Mouse (Mus musculus) intestine, embryonic 15.5 days (tissue): ENCODE measurements around the gene Ogdh. TPM values are rescaled to one million over a fixed set of nuclear protein-coding genes. Genes with fewer than 3 reads are reported as not detected.
A peak's percentile ranks its signal among the peaks of the same experiment; 100 is the strongest.
"Not testable (repeated sequence)": the region's sequence is repeated elsewhere in the genome, so short reads cannot be mapped to it uniquely, and the experiment has no call there.

Source experiments
- ATAC-seq: fragments of 200-750 bp; cut with Nextera tagmentation; 2 replicates; pipeline ENCODE4 v1.8.0; 2017; ENCODE audit warnings: moderate TSS enrichment, moderate library complexity
- H3K27ac ChIP-seq: fragments of 300-500 bp; sonication (generic); 2 replicates; pipeline ENCODE4 v1.5.1; 2015; ENCODE audit warnings: mild to moderate bottlenecking, inconsistent platforms
- H3K27me3 ChIP-seq: fragments of 300-500 bp; sonication (generic); replicated peaks from 2 replicates; pipeline ENCODE4 v1.6.1; 2015; ENCODE audit warnings: inconsistent platforms
- H3K36me3 ChIP-seq: fragments of 300-500 bp; sonication (generic); 2 replicates; pipeline ENCODE4 v1.6.1; 2015; ENCODE audit warnings: inconsistent platforms
- H3K4me1 ChIP-seq: fragments of 300-500 bp; sonication (generic); replicated peaks from 2 replicates; pipeline ENCODE4 v1.6.1; 2015; ENCODE audit warnings: inconsistent platforms
- H3K4me2 ChIP-seq: fragments of 300-500 bp; sonication (generic); replicated peaks from 2 replicates; pipeline ENCODE4 v1.6.1; 2015; ENCODE audit warnings: mild to moderate bottlenecking, inconsistent platforms
- H3K4me3 ChIP-seq: fragments of 300-500 bp; sonication (generic); replicated peaks from 2 replicates; pipeline ENCODE4 v1.5.1; 2015; ENCODE audit warnings: inconsistent platforms
- H3K9ac ChIP-seq: fragments of 300-500 bp; sonication (generic); 2 replicates; pipeline ENCODE4 v1.6.1; 2015; ENCODE audit warnings: inconsistent platforms
- H3K9me3 ChIP-seq: fragments of 300-500 bp; sonication (generic); 2 replicates; pipeline ENCODE4 v1.6.1; 2016; ENCODE audit warnings: inconsistent platforms
- WGBS: fragments of 180-500 bp; shearing (Covaris S2); methylation state at CpG from one replicate; pipeline ENCODE4 v1.1.7; 2015; 5-methylcytosine and 5-hydroxymethylcytosine counted together
- polyA plus RNA-seq: library from polyadenylated mRNA; unstranded; fragments of >200 nt; fragmentation: Nextera tagmentation; extraction: Ambion mirVana; gene quantifications from 2 replicates; pipeline ENCODE4 v1.2.1, GENCODE M21; 2015

Gene Ogdh
- 134 and 144 TPM in 2 replicates for polyA plus RNA-seq

DNA sequence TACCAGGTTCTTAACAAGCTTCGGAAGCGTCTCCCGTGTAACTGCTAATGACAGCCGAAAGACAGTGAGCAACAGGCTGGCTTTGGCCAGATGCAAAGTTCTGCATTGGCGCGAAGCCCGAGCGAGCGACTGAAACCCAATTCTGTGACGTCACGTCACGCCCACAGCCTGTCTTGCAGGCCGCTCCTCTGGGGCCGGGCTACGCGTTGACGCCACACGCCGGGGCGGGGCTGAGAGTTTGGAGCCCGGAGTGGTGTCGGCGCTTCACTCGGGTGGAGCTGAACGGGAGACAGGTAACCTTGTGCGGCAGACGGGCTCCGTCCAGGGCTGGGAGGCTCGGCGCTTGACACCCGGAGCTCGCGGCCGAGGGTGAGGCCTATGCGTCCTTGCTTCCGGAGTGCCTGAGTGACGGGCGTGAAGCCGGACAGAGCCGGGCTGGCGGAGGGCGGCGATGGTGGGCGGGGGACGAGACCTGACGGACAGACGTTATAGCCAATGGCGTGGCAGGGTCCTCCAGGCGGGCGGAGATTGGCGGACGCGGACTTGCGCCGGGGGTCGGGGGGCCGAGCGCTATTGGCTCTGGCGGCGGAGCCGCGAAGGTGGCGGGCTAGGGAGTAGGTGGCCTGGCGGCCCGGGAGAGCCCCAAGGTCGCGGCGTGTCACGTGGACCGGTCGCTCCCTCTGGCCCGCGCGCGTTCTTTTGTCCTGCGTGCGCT, at the start of gene Ogdh:
TSS of gene Ogdh (plus strand) at position 233 of the 715 bp plus-strand sequence.
- WGBS, result under 1% methylated on average over 73 of the region's 77 CpGs
- H3K4me3 ChIP-seq, result peak within 1 kb of the TSS; percentile 63
- no peaks in the 10 kb centered on the region for H3K36me3 ChIP-seq
- no peaks in the 10 kb centered on the region for H3K4me1 ChIP-seq
- H3K27me3 ChIP-seq, result no peaks in the 10 kb centered on the region
- H3K4me2 ChIP-seq, result peak within 1 kb of the TSS; percentile 71
- H3K9me3 ChIP-seq, result no peaks in the 10 kb centered on the region
- H3K9ac ChIP-seq, result peak within 1 kb of the TSS; percentile 68
- H3K27ac ChIP-seq, result peak within 1 kb of the TSS; percentile 87
- ATAC-seq, result peak; percentile 99

DNA sequence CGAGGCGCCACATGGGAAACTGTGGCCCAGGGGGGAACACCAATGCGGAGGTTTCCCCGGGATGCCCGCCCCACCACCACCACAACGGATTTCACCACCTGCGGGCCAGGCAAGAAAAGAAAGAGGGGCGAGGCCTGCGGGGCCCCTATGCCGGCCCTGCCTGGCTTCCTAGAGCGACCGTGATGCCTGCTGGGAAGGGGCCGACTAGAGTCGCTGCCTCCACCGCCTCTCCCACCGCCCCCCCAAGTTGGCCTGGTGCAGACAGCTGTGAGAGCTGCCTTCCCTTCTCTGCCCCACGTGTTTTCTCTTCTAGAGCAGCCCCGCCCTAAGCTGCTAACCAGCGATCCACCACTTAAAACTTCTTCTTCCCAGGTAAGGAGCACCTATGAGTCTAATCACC, 46.7 kb upstream of the Ogdh start:
- no peak overlapping the region for H3K4me2 ChIP-seq
- no peak overlapping the region for H3K9ac ChIP-seq
- no peak for ATAC-seq
- H3K27me3 ChIP-seq, result no peaks in the 10 kb centered on the region
- no peak overlapping the region for H3K4me3 ChIP-seq
- no peaks in the 10 kb centered on the region for H3K9me3 ChIP-seq
- no peaks in the 10 kb centered on the region for H3K36me3 ChIP-seq
- WGBS, result 57% methylated on average over 19 of the region's 19 CpGs
- H3K27ac ChIP-seq, result no peak overlapping the region
- H3K4me1 ChIP-seq, result no peaks in the 10 kb centered on the region

DNA sequence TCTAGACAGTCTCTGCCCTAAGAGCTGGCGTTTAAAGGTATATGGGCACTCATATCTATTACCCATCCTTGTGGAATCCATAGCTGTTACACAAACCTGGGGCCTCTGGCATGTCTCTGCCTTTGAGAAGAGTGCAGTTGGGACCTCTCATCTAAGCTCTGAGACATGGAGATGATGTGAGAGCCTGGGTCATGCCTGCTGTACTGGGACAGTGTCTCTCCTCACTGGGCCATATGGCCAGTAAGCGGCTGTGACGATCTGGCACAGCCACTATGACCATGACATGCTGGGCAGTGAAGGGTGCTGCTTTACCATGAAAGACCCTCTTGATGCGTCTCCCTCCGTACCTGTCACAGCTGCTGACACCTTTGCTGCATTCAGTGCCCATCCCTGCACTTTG, 39.2 kb upstream of the Ogdh start:
- H3K4me3 ChIP-seq, result no peak overlapping the region
- no peak for ATAC-seq
- no peak overlapping the region for H3K27ac ChIP-seq
- no peak overlapping the region for H3K9ac ChIP-seq
- H3K4me2 ChIP-seq, result no peak overlapping the region
- WGBS, result 88% methylated on average over 5 of the region's 5 CpGs
- H3K27me3 ChIP-seq, result no peaks in the 10 kb centered on the region
- 0 out of 2 replicates have a peak, but pooled peaks cover 6% of the 10 kb centered on the region for H3K4me1 ChIP-seq
- H3K9me3 ChIP-seq, result no peaks in the 10 kb centered on the region
- H3K36me3 ChIP-seq, result no peaks in the 10 kb centered on the region

DNA sequence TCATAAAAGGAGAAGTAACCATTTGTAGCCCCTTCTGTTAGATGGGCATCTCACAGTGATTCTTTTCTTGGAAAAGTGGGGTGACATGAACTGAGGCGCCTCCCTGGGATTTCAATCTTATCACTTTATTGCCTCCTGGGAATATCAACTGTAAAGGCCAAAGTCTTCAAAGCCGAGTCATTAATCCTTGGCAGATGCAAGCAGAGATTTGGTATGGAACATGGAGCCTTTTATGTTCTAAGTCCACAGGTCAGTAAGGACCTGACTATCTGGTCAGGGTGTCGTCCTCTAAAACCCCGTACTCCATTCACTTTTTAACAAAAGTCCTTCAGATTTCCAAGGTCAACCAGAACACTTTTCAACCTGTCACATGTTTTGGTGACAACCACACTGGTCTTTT, 38.6 kb upstream of the Ogdh start:
- no peak overlapping the region for H3K9ac ChIP-seq
- no peak overlapping the region for H3K27ac ChIP-seq
- H3K4me2 ChIP-seq, result no peak overlapping the region
- H3K27me3 ChIP-seq, result no peaks in the 10 kb centered on the region
- H3K4me3 ChIP-seq, result no peak overlapping the region
- peak; percentile 52 for ATAC-seq
- 0 out of 2 replicates have a peak, but pooled peaks cover 6% of the 10 kb centered on the region for H3K4me1 ChIP-seq
- WGBS, result 66% methylated on average over 4 of the region's 4 CpGs
- H3K9me3 ChIP-seq, result no peaks in the 10 kb centered on the region
- H3K36me3 ChIP-seq, result no peaks in the 10 kb centered on the region

DNA sequence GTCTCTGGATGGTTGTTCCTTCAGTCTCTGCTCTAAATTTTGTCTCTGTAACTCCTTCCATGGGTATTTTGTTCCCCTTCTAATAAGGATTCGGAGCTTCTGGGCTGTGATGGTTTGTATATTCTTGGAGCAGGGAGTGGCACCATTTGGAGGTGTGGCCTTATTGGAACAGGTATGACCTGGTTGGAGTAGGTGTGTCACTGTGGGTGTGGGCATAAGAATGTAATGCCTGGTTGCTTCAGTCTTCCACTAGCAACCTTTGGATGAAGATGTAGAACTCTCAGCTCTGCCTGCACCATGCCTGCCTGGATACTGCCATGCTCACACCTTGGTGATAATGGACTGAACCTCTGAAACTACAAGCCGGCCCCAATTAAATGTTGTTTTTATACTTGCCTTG, 36.8 kb upstream of the Ogdh start:
- H3K4me1 ChIP-seq, H3K36me3 ChIP-seq, H3K9me3 ChIP-seq, H3K4me3 ChIP-seq, H3K9ac ChIP-seq, H3K4me2 ChIP-seq, H3K27ac ChIP-seq, H3K27me3 ChIP-seq: not testable (repeated sequence)
- WGBS, result 85% methylated on average over 2 of the region's 2 CpGs
- peak; percentile 39; the same call in 1 of the 2 replicates for ATAC-seq

DNA sequence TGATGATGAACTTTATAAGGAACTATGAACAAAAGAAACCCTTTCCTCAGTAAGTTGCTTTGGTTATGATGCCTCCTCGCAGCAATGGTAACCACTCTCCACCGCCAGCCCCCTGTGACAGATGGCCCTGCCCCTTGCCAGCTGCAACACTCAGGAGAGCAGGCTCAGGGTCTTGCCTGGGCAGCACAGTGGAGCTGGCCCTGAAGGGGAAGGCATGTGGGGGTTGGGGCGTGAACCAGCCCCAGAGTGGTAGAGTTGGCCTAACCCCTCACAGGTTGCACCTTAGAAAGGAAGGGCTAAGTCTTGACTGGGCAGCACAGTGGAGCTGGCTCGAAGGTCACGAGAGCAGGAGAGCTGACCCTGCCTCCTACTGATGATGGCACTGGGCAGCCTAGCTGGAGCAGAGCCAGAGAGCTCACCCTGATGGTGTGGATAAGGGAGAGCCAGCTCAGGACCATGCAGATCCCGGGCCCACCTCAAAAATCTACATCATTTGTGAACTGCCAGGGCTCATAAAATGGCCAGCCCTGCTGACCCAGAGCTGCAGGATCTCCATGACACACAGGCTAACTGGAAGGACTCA, 34.9 kb upstream of the Ogdh start:
- ATAC-seq, result peak; percentile 35; the same call in 1 of the 2 replicates
- WGBS, result 72% methylated on average over 6 of the region's 6 CpGs
- no peak overlapping the region for H3K4me3 ChIP-seq
- 0 out of 2 replicates have a peak, but pooled peaks cover 6% of the 10 kb centered on the region for H3K4me1 ChIP-seq
- H3K27ac ChIP-seq, result no peak overlapping the region
- no peak overlapping the region for H3K4me2 ChIP-seq
- H3K27me3 ChIP-seq, result no peaks in the 10 kb centered on the region
- peaks cover 25% of the 10 kb centered on the region for H3K36me3 ChIP-seq
- H3K9me3 ChIP-seq, result no peaks in the 10 kb centered on the region
- no peak overlapping the region for H3K9ac ChIP-seq

DNA sequence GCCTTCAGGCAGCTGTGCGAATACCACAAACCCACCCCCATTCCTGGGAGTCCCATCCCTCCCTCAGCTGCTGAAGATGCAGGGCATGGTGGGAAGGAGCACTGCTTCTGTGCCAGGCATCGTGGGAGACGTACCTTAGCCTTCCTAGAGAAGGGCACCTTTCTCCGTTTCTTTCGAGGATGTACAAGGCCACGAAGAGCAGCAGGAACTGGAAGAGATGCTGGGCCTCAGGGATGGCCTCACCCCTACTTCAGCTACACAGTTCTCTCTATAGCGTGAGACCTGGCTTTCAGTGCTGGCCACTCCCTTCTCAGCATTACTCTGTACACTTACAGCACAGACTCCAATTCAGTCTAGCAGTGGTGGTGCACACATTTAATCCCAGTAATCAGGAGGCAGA, 32.0 kb upstream of the Ogdh start:
- ATAC-seq, result no peak
- Histone ChIP-seq H3K36me3 (peaks cover 49% of the 10 kb centered on the region), H3K4me2 (no peak overlapping the region), H3K27me3 (no peaks in the 10 kb centered on the region), H3K9me3 (no peaks in the 10 kb centered on the region), H3K27ac (no peak overlapping the region), H3K4me3 (no peak overlapping the region), H3K9ac (no peak overlapping the region), H3K4me1 (0 out of 2 replicates have a peak, but pooled peaks cover 6% of the 10 kb centered on the region)
- 93% methylated on average over 7 of the region's 7 CpGs for WGBS

DNA sequence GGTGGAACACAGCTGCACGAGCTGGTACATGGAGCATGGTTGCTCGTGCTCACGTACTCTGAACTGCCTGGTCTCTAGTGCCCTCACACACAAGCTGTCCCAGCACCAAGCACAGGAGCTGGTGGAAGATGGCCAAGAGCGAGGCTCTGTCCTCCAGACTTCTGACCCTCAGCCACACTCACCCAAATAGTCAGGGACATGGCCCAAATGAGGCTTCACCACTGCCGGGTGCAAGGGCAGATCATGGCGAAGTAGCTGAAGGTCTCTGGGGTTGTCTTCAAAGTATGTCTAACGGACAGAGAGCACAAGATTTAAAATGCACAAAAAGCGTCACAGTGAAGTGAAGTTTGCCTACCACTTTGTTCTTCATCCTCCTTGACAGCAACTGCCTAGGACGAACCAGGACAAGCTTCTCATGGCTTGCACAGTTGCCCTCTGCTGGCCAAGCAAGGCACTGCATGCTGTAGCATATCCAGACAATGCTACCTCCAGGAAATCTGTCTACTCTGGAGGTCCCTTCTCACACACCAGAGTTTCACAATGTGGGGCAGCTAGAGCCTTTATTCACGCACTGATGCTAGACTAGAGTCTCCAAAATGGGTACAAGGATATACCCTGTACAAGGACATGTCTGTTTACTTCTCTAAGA, 29.9 kb upstream of the Ogdh start:
- Histone ChIP-seq H3K27ac (no peak overlapping the region), H3K9ac (no peak overlapping the region), H3K36me3 (peaks cover 64% of the 10 kb centered on the region), H3K4me1 (peaks cover 6% of the 10 kb centered on the region), H3K9me3 (no peaks in the 10 kb centered on the region), H3K27me3 (no peaks in the 10 kb centered on the region), H3K4me2 (no peak overlapping the region), H3K4me3 (no peak overlapping the region)
- WGBS, result 79% methylated on average over 10 of the region's 10 CpGs
- no peak for ATAC-seq

DNA sequence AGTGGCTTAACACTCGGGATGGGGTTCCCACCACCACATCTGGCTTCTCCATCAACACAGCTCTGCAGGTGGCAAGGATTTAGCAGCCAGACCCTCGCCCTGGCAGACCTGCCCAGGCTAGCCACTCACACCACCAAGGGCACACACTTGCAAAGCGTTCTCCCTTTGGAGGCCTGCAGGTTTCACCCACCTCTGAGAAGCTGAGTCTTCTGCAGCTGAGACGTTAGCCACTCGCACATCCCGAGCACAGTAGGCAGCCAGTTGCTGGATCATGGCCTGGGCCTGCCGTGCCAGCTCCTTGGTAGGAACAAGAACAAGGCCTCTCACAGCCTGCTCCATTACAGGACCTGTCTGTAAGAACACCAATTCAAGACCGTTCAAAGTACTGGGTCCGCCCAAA, 24.8 kb upstream of the Ogdh start:
- no peaks in the 10 kb centered on the region for H3K27me3 ChIP-seq
- no peak overlapping the region for H3K27ac ChIP-seq
- peaks cover 45% of the 10 kb centered on the region for H3K36me3 ChIP-seq
- peak overlapping the region; percentile 66 for H3K4me2 ChIP-seq
- H3K9me3 ChIP-seq, result no peaks in the 10 kb centered on the region
- ATAC-seq, result no peak
- peak overlapping the region; percentile 83 for H3K9ac ChIP-seq
- H3K4me3 ChIP-seq, result peak overlapping the region; percentile 80
- H3K4me1 ChIP-seq, result peaks cover 8% of the 10 kb centered on the region
- WGBS, result 65% methylated on average over 9 of the region's 9 CpGs

DNA sequence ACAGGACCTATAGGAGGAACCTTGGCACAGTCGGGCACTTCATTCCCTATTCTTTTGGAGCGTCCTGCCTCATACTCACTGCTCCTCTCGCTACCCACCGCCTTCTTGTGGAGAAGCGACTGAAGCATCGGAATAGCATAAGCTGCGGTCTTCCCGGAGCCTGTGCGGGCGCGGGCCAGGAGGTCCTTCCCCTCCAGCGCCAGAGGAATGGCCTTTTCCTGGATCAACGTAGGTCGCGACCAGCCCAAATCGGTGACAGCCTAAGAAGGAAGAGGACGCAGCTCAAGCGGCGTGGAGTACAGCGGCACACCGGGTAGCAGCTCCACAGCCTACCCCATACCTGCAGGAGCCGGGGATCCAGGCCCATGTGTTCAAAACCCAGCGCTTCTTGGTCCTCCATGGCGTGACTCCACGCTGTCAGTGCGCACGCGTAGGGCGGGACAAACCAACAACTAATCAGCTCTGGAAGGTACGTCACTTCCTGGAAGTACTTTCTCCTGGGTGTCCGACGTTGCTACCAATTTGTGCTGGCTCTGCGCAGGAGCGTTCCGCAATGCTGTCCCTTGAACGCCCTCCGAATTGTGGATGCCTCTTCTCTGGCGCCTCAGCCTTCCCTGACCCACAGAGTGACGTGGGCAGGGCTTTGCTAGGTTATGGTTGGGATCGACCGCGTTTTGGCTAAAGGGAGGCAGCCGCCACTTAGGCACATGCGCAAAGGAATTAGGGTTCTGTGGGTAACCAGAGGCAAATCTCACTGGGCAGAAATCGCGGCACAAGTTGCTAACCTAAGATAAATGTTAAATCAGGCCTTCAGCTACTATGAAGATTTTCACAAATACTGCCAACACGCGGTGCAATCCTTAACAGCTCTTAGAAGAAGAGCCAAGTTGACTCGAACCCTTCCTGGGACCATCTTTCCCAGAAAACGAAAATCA, 23.8 kb upstream of the Ogdh start, which contains the start of gene Ddx56:
TSS of gene Ddx56 (minus strand) at position 453 of the 935 bp plus-strand sequence.
- Histone ChIP-seq H3K27ac (peak within 1 kb of the TSS; percentile 89), H3K27me3 (no peaks in the 10 kb centered on the region), H3K36me3 (peaks cover 39% of the 10 kb centered on the region), H3K4me1 (peaks cover 8% of the 10 kb centered on the region), H3K9me3 (no peaks in the 10 kb centered on the region), H3K9ac (peak within 1 kb of the TSS; percentile 83), H3K4me2 (peak within 1 kb of the TSS; percentile 66), H3K4me3 (peak within 1 kb of the TSS; percentile 80)
- peak; percentile 98 for ATAC-seq
- WGBS, result 2% methylated on average over 50 of the region's 50 CpGs

DNA sequence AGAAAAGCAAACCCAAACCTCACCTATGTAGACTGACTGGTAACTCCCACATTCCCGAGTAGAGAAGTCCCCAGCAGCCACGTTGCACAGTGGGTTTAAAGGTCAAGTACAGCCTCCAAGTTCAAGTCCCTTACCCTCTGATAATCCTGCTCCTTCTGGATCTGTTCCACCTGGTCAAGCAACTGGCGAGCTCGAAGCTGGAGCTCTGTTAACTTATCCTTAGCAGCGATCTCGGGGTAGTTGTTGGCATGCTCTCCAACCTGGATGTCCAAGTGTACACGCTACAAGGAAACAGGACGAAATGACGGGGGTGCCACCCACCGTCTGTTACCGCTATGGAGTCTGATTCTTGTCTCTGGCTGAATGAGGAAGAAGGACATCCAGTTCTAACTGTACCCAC, 17.8 kb upstream of the Ogdh start:
- Histone ChIP-seq H3K27ac (peak overlapping the region; percentile 19; the same call in 1 of the 2 replicates), H3K4me1 (peaks cover 10% of the 10 kb centered on the region; the same call in 1 of the 2 replicates), H3K4me2 (peak overlapping the region; percentile 72), H3K36me3 (peaks cover 8% of the 10 kb centered on the region; the same call in 1 of the 2 replicates), H3K9me3 (no peaks in the 10 kb centered on the region), H3K9ac (peak overlapping the region; percentile 76), H3K4me3 (peak overlapping the region; percentile 75), H3K27me3 (no peaks in the 10 kb centered on the region)
- 41% methylated on average over 11 of the region's 11 CpGs for WGBS
- peak; percentile 28 for ATAC-seq
